Mouse (Mus musculus): ENCODE measurements around the gene Mmab.

DNA sequence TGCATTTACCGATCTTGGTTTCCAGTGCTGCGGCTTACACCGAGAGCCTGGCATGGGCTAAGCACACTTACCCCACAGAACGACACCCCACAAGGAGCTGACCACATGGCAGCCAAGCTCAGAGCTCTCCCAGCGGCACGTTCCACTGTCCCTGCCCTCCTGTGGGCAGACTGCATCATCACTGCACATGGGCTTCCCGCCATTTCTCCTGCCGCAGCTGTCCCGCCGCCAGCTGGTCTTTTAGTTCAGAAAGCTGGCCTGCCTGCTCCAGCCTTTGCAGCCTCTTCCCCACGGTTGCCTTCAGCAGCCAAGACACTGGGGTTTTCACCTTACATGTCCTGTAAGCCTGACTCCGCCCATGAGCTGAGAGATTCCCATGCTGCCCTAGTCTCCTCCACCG, 33.4 kb downstream of the Mmab start:
- no peak for TF ChIP-seq POLR2A (IDR thresholded peaks at IDR 0.05; ENCODE audit: low read depth, low read length)
- no peak for TF ChIP-seq CTCF (IDR thresholded peaks at IDR 0.05; ENCODE audit: extremely low read depth, insufficient read length, insufficient replicate concordance, low read depth, low read length)

Measured in small intestine, adult 2 months (tissue).